In the genomic region with DNA sequence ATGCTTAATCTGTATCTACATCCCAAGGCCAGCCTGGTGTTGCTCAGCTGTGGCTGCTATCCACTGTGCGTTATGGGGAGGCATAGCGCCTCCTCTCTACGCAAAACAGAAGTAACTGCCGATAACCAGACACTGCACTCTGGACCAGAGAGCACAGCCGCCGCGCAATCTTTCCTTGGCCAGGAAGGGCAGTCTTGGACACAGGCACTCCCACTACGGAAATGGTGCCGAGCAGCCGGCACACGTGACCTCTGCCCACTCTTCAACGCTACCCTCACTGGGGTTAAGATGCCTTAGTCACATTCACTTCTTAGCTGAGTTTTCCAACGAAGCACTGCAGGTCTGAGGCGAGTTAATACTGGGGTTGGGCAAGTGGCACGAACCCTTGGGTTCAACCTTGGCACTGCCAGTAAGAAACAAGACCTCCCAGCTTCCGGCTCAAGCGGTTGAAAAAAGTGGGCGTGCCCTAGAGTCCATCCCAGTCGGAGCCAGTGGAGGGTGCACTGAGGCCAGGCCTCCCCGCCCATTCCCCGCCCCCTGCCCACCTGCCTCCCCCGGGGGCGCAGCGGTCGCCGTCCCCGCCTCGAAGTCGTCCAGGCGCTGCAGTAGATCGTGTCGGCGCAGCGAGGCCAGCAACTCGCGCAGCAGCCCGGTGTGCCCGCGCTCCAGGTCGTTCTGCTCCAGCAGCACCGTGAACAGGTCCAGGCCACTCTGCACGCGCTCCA, we compare ENCODE assay signal across 8 mouse cellular contexts. TPM values are rescaled to one million over a fixed set of nuclear protein-coding genes. Genes with fewer than 3 reads are reported as not detected.
DNase-seq lines count a peak whose midpoint lies in the region; ATAC-seq lines count a peak whose summit lies in the region.

No protein-coding gene starts in this region.

- under 1% methylated on average over 43 of the region's 43 CpGs for WGBS in heart, embryonic 15.5 days
- WGBS in liver, embryonic 13.5 days (ENCODE audit: insufficient replicate concordance), result under 1% methylated on average over 43 of the region's 43 CpGs
- WGBS in stomach, embryonic 16.5 days, result 1% methylated on average over 42 of the region's 43 CpGs

- H3K4me1 ChIP-seq in heart, embryonic 15.5 days (replicated peaks), result peaks cover 33% of the 10 kb centered on the region
- H3K4me1 ChIP-seq in liver, embryonic 13.5 days (replicated peaks), result peaks cover 27% of the 10 kb centered on the region
- peaks cover 20% of the 10 kb centered on the region for H3K4me1 ChIP-seq in stomach, embryonic 16.5 days (ENCODE audit: control insufficient read depth, insufficient read depth, low read length)

- H3K27me3 ChIP-seq in heart, embryonic 15.5 days, result peaks cover 16% of the 10 kb centered on the region
- H3K27me3 ChIP-seq in liver, embryonic 13.5 days, result peaks cover 4% of the 10 kb centered on the region
- no peaks in the 10 kb centered on the region for H3K27me3 ChIP-seq in stomach, embryonic 16.5 days (ENCODE audit: control insufficient read depth, insufficient read depth, low read length)

- peak overlapping the region; percentile 90 for H3K4me3 ChIP-seq in heart, embryonic 15.5 days
- H3K4me3 ChIP-seq in liver, embryonic 13.5 days (replicated peaks), result peak overlapping the region; percentile 84
- H3K4me3 ChIP-seq in stomach, embryonic 16.5 days (replicated peaks; ENCODE audit: low read length), result peak overlapping the region; percentile 85

- peak; percentile 66 for ATAC-seq in CD4-positive, CD25-positive, alpha-beta regulatory T cell, adult 4 months
- peak; percentile 85 for ATAC-seq in heart, embryonic 15.5 days (replicated peaks; ENCODE audit: insufficient number of reproducible peaks, insufficient read depth, low FRiP score, low read depth)
- ATAC-seq in liver, embryonic 13.5 days (ENCODE audit: low read depth), result peak; percentile 88
- ATAC-seq in stomach, embryonic 16.5 days (ENCODE audit: insufficient read depth, low FRiP score), result peak; percentile 91

- DNase-seq in c-Kit-negative CD71-positive TER-119-positive erythroid progenitor cells, embryonic 14.5 days (ENCODE audit: low read depth, low spot score), result peak; percentile 53
- DNase-seq in fibroblast of lung, adult 2 months (ENCODE audit: low read depth), result peak; percentile 93
- peak; percentile 92 for DNase-seq in kidney, postnatal 14 days
- DNase-seq in liver, embryonic 13.5 days, result peak; percentile 72
- peak; percentile 75 to 76 for DNase-seq in natural killer cell, adult 2 months (ENCODE audit: low spot score in 2 of 2)

- peak overlapping the region; percentile 97 for H3K27ac ChIP-seq in heart, embryonic 15.5 days
- peak overlapping the region; percentile 91 for H3K27ac ChIP-seq in liver, embryonic 13.5 days
- H3K27ac ChIP-seq in stomach, embryonic 16.5 days (ENCODE audit: low read length), result peak overlapping the region; percentile 95

- no peaks in the 10 kb centered on the region for H3K9me3 ChIP-seq in heart, embryonic 15.5 days (replicated peaks)
- H3K9me3 ChIP-seq in liver, embryonic 13.5 days (replicated peaks), result no peaks in the 10 kb centered on the region
- no peaks in the 10 kb centered on the region for H3K9me3 ChIP-seq in stomach, embryonic 16.5 days (replicated peaks; ENCODE audit: control insufficient read depth, low read length)

- H3K4me2 ChIP-seq in heart, embryonic 15.5 days, result peak overlapping the region; percentile 89
- H3K4me2 ChIP-seq in liver, embryonic 13.5 days, result peak overlapping the region; percentile 86
- H3K4me2 ChIP-seq in stomach, embryonic 16.5 days (ENCODE audit: low read depth, low read length), result peak overlapping the region; percentile 81

- H3K9ac ChIP-seq in heart, embryonic 15.5 days, result peak overlapping the region; percentile 82
- H3K9ac ChIP-seq in liver, embryonic 13.5 days, result peak overlapping the region; percentile 81
- H3K9ac ChIP-seq in stomach, embryonic 16.5 days (ENCODE audit: low read length), result peak overlapping the region; percentile 88

- peaks cover 8% of the 10 kb centered on the region; the same call in 1 of the 2 replicates for H3K36me3 ChIP-seq in heart, embryonic 15.5 days
- H3K36me3 ChIP-seq in liver, embryonic 13.5 days, result peaks cover 19% of the 10 kb centered on the region
- H3K36me3 ChIP-seq in stomach, embryonic 16.5 days (ENCODE audit: control insufficient read depth, insufficient read depth, low read length), result no peaks in the 10 kb centered on the region

RNA-seq across cellular contexts. Expression of a gene that starts 0.5 kb away (rescaled TPM):
- 1 to 10 TPM; 8.2 to 9.4 TPM for polyA plus RNA-seq in CD4-positive, CD25-positive, alpha-beta regulatory T cell, adult 4 months (2017; shearing (Covaris generic))
- 11.0 and 13.4 TPM in 2 replicates for polyA plus RNA-seq in heart, embryonic 15.5 days (2015; fragmentation: Nextera tagmentation; extraction: Ambion mirVana)
- polyA plus RNA-seq in liver, embryonic 13.5 days (2015; fragmentation: Nextera tagmentation; extraction: Ambion mirVana), result 5.7 and 6.2 TPM in 2 replicates
- polyA plus RNA-seq in stomach, embryonic 16.5 days (2015; fragmentation: Nextera tagmentation; extraction: Ambion mirVana), result 10.8 and 10.9 TPM in 2 replicates

RNA-seq across cellular contexts. Expression of a gene that starts 28.2 kb away (rescaled TPM):
- 10 to 100 TPM; 28.3 to 31.6 TPM for polyA plus RNA-seq in CD4-positive, CD25-positive, alpha-beta regulatory T cell, adult 4 months (2017; shearing (Covaris generic))
- 21.8 and 26.3 TPM in 2 replicates for polyA plus RNA-seq in heart, embryonic 15.5 days (2015; fragmentation: Nextera tagmentation; extraction: Ambion mirVana)
- 14.1 and 20.0 TPM in 2 replicates for polyA plus RNA-seq in liver, embryonic 13.5 days (2015; fragmentation: Nextera tagmentation; extraction: Ambion mirVana)
- 17.9 and 19.2 TPM in 2 replicates for polyA plus RNA-seq in stomach, embryonic 16.5 days (2015; fragmentation: Nextera tagmentation; extraction: Ambion mirVana)

Comparison
In these comparisons a context has a peak if more than half of its experiments do, and no peak if none do; other contexts are left out.
1. Peak in every context shown above with its lines: DNase-seq, ATAC-seq, H3K4me3 ChIP-seq and H3K27ac ChIP-seq.